Mouse (Mus musculus) midbrain, postnatal 0 days (tissue): ENCODE results near the gene Zfp985. TPM values are rescaled to one million over a fixed set of nuclear protein-coding genes. Genes with fewer than 3 reads are reported as not detected.
"Not testable (repeated sequence)": the region's sequence is repeated elsewhere in the genome, so short reads cannot be mapped to it uniquely, and the experiment has no call there.

Source experiments
- ATAC-seq: fragments of 200-750 bp; cut with Nextera tagmentation; 2 replicates; pipeline ENCODE4 v1.8.0; 2017; ENCODE audit warnings: moderate number of reproducible peaks, mild to moderate bottlenecking, moderate TSS enrichment, moderate library complexity; ENCODE audit not compliant: low FRiP score
- DNase-seq: peaks from one replicate; pipeline ENCODE4 v3.0.0-alpha.2; 2015; ENCODE audit warnings: low spot score
- H3K27ac ChIP-seq: fragments of 300-500 bp; sonication (generic); 2 replicates; pipeline ENCODE4 v1.5.1; 2014; ENCODE audit warnings: low read depth, mild to moderate bottlenecking, low read length, mixed read lengths
- H3K27me3 ChIP-seq: fragments of 300-500 bp; sonication (generic); 2 replicates; pipeline ENCODE4 v1.6.1; 2014; ENCODE audit warnings: low read length, control low read depth, mixed read lengths; ENCODE audit not compliant: insufficient read depth
- H3K36me3 ChIP-seq: fragments of 300-500 bp; sonication (generic); 2 replicates; pipeline ENCODE4 v1.6.1; 2014; ENCODE audit warnings: low read length, control low read depth, mixed read lengths; ENCODE audit not compliant: insufficient read depth
- H3K4me1 ChIP-seq: fragments of 300-500 bp; sonication (generic); 2 replicates; pipeline ENCODE4 v1.6.1; 2014; ENCODE audit warnings: mild to moderate bottlenecking, control low read depth, antibody characterized with exemption, low read length, mixed read lengths; ENCODE audit not compliant: insufficient read depth
- H3K4me2 ChIP-seq: fragments of 300-500 bp; sonication (generic); 2 replicates; pipeline ENCODE4 v1.6.1; 2014; ENCODE audit warnings: low read depth, mild to moderate bottlenecking, low read length, mixed read lengths; ENCODE audit not compliant: poor library complexity, severe bottlenecking
- H3K4me3 ChIP-seq: fragments of 300-500 bp; sonication (generic); 2 replicates; pipeline ENCODE4 v1.5.1; 2014; ENCODE audit warnings: low read depth, mild to moderate bottlenecking, low read length, moderate library complexity
- H3K9ac ChIP-seq: fragments of 300-500 bp; sonication (generic); replicated peaks from 2 replicates; pipeline ENCODE4 v1.6.1; 2014; ENCODE audit warnings: mild to moderate bottlenecking, low read length, moderate library complexity, mixed read lengths; ENCODE audit not compliant: poor library complexity, severe bottlenecking
- H3K9me3 ChIP-seq: fragments of 300-500 bp; sonication (generic); 2 replicates; pipeline ENCODE4 v1.6.1; 2016; ENCODE audit warnings: low read length, control low read depth
- CTCF ChIP-seq: IDR thresholded peaks from 2 replicates; pipeline ENCODE4 v1.5.1; 2016; ENCODE audit warnings: antibody characterized with exemption, mild to moderate bottlenecking
- WGBS: fragments of 180-500 bp; shearing (Covaris S2); extraction: QIAGEN DNeasy Blood & Tissue Kit; methylation state at CpG from one replicate; pipeline ENCODE4 v1.1.7; 2014; 5-methylcytosine and 5-hydroxymethylcytosine counted together
- polyA plus RNA-seq: library from polyadenylated mRNA; unstranded; fragments of >200 nt; fragmentation: Nextera tagmentation; extraction: Ambion mirVana; gene quantifications from 2 replicates; pipeline ENCODE4 v1.2.1, GENCODE M21; 2015
- total RNA-seq: library from RNA; depleted of rRNA; stranded (reverse); fragments of >200 nt; gene quantifications from 2 replicates; pipeline ENCODE4 v1.2.3, GENCODE M21; 2014

The Zfp985 gene
- total and polyA plus RNA-seq, 2 experiments from 2014 or later = 0.11 to 0.14 TPM

- Histone ChIP-seq H3K27ac (no peak overlapping the region), H3K4me2 (no peak overlapping the region), H3K9ac (no peak overlapping the region), H3K36me3 (no peaks in the 10 kb centered on the region), H3K27me3 (no peaks in the 10 kb centered on the region), H3K4me1 (no peaks in the 10 kb centered on the region), H3K4me3 (no peak overlapping the region), H3K9me3 (peaks cover 47% of the 10 kb centered on the region)
- no peak for TF ChIP-seq CTCF
- 79% methylated on average over 2 of the region's 2 CpGs for WGBS
- DNase-seq (no peak), ATAC-seq (no peak)
Observed at GRCm38 (mm10) chr4:147537702-147538101, 15.4 kb upstream of the Zfp985 start.

GRCm38 (mm10) chr4:147539918-147540317, 13.2 kb upstream of the Zfp985 start, which contains the start of gene Gm16503:
Gene Gm16503, plus strand, starts transcription at chr4:147540218.
- not testable (repeated sequence) for H3K4me2 ChIP-seq, H3K36me3 ChIP-seq, H3K4me3 ChIP-seq, ATAC-seq, H3K9ac ChIP-seq, DNase-seq, H3K27ac ChIP-seq, H3K27me3 ChIP-seq, H3K4me1 ChIP-seq
- peaks cover 53% of the 10 kb centered on the region for H3K9me3 ChIP-seq
- WGBS = 89% methylated on average over 3 of the region's 3 CpGs

GRCm38 (mm10) chr4:147541105-147541504, 12.0 kb upstream of the Zfp985 start:
- Histone ChIP-seq H3K4me2 (no peak overlapping the region), H3K27me3 (no peaks in the 10 kb centered on the region), H3K9ac (no peak overlapping the region), H3K4me3 (no peak overlapping the region), H3K4me1 (no peaks in the 10 kb centered on the region), H3K36me3 (no peaks in the 10 kb centered on the region), H3K9me3 (peaks cover 45% of the 10 kb centered on the region), H3K27ac (no peak overlapping the region)
- ATAC-seq = no peak
- TF ChIP-seq CTCF = no peak
- DNase-seq = no peak

GRCm38 (mm10) chr4:147554361-147554760, 1.3 kb downstream of the Zfp985 start:
- H3K27me3 ChIP-seq, DNase-seq, H3K4me1 ChIP-seq, H3K27ac ChIP-seq, H3K4me2 ChIP-seq, H3K4me3 ChIP-seq, ATAC-seq, H3K9ac ChIP-seq, H3K36me3 ChIP-seq, H3K9me3 ChIP-seq: not testable (repeated sequence)
- WGBS = 75% methylated on average over 2 of the region's 2 CpGs

GRCm38 (mm10) chr4:147556921-147557320, 3.8 kb downstream of the Zfp985 start:
- not testable (repeated sequence) for ATAC-seq, DNase-seq, H3K4me3 ChIP-seq, H3K9me3 ChIP-seq, H3K27me3 ChIP-seq, H3K9ac ChIP-seq, H3K27ac ChIP-seq, H3K4me1 ChIP-seq, H3K36me3 ChIP-seq, H3K4me2 ChIP-seq
- 48% methylated on average over 1 of the region's 1 CpGs for WGBS

- DNase-seq, H3K9me3 ChIP-seq, H3K36me3 ChIP-seq, H3K4me2 ChIP-seq, H3K27ac ChIP-seq, H3K27me3 ChIP-seq, H3K4me3 ChIP-seq, H3K4me1 ChIP-seq, ATAC-seq, H3K9ac ChIP-seq: not testable (repeated sequence)
Observed at GRCm38 (mm10) chr4:147558011-147558410, 4.9 kb downstream of the Zfp985 start.

GRCm38 (mm10) chr4:147559096-147559495, 6.0 kb downstream of the Zfp985 start:
- not testable (repeated sequence) for H3K4me3 ChIP-seq, ATAC-seq, H3K4me1 ChIP-seq, H3K9me3 ChIP-seq, H3K27me3 ChIP-seq, H3K4me2 ChIP-seq, H3K36me3 ChIP-seq, DNase-seq, H3K27ac ChIP-seq, H3K9ac ChIP-seq
- WGBS = 58% methylated on average over 1 of the region's 1 CpGs
